Mouse (Mus musculus) forebrain, embryonic 10.5 days (tissue): ENCODE measurements around the gene Fam25c. TPM values are rescaled to one million over a fixed set of nuclear protein-coding genes. Genes with fewer than 3 reads are reported as not detected.

Experiments used
- DNase-seq: peaks from one replicate; pipeline ENCODE4 v3.0.0-alpha.2; 2017; ENCODE audit warnings: low spot score; ENCODE audit errors: extremely low spot score
- H3K27ac ChIP-seq: fragments of 300-500 bp; sonication (generic); 2 replicates; pipeline ENCODE4 v1.5.1; 2016; ENCODE audit warnings: mild to moderate bottlenecking
- H3K27me3 ChIP-seq: fragments of 300-500 bp; sonication (generic); 2 replicates; pipeline ENCODE4 v1.6.1; 2016; ENCODE audit warnings: mild to moderate bottlenecking; ENCODE audit not compliant: poor library complexity, severe bottlenecking
- H3K36me3 ChIP-seq: fragments of 300-500 bp; sonication (generic); replicated peaks from 2 replicates; pipeline ENCODE4 v1.6.1; 2016; ENCODE audit warnings: mild to moderate bottlenecking, moderate library complexity
- H3K4me1 ChIP-seq: fragments of 300-500 bp; sonication (generic); 2 replicates; pipeline ENCODE4 v1.6.1; 2016
- H3K4me3 ChIP-seq: fragments of 300-500 bp; sonication (generic); 2 replicates; pipeline ENCODE4 v1.5.1; 2016; ENCODE audit warnings: mild to moderate bottlenecking, moderate library complexity
- H3K9me3 ChIP-seq: fragments of 300-500 bp; sonication (generic); 2 replicates; pipeline ENCODE4 v1.6.1; 2016; ENCODE audit warnings: mild to moderate bottlenecking, moderate library complexity
- WGBS: fragments of 180-500 bp; shearing (Covaris S2); methylation state at CpG from one replicate; pipeline ENCODE4 v1.1.7; 2016; 5-methylcytosine and 5-hydroxymethylcytosine counted together
- polyA plus RNA-seq: library from polyadenylated mRNA; unstranded; fragments of >200 nt; fragmentation: Nextera tagmentation; extraction: Ambion mirVana; gene quantifications from 2 replicates; pipeline ENCODE4 v1.2.1, GENCODE M21; 2016

Fam25c gene
- polyA plus RNA-seq: not detected in 2 replicates

DNA sequence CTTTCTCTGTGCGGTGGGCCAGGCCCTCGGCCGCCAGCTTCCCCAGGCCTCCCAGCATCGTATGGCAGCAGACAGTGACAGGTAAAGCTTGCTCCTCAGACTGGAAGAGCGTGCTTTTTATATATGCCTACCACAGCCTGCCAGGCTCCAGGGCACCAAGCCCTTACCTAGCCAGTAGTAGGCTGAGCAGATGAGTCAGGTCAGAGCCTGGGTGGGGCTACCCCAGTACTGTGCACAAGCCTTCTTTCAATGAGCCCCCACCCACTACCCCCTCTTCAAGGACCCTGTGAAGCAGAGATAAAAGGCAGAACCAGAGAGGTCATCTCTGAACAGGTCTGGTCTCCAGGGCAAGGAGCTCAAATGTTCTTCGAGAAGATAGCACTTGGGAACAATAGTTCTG lies at the start of gene Fam25c:
Fam25c (minus strand) TSS at position 133 of the 400 bp plus-strand sequence.
- Histone ChIP-seq H3K4me3 (no peak within 1 kb of the TSS), H3K9me3 (no peaks in the 10 kb centered on the region), H3K27ac (0 out of 2 replicates have a peak within 1 kb of the TSS, but pooled peaks have one; percentile 26), H3K4me1 (peaks cover 22% of the 10 kb centered on the region), H3K27me3 (no peaks in the 10 kb centered on the region), H3K36me3 (no peaks in the 10 kb centered on the region)
- DNase-seq: no peak
- WGBS: 91% methylated on average over 6 of the region's 6 CpGs

DNA sequence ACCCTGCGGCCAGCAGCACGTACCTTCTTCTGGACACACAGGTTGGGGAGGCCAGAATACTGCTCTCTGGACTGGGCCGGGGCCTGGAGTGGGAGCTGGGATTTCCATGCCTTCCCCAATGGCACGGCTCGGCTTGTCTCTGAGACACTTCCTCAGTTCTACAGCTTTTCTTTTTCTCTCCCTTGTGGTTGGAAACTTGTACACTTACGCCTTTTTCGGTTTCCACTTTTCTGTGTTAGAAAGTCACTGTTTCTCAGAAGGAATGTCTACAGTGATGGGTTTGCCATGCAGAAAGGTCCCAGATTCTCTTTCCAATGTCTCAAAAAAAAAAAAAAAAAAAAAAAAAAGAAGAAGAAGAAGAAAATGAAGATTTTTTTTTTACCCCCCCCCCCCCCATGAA lies 48.2 kb upstream of the Fam25c start:
- no peak for DNase-seq
- H3K9me3 ChIP-seq: no peaks in the 10 kb centered on the region; the same call in 1 of the 2 replicates
- 96% methylated on average over 7 of the region's 7 CpGs for WGBS
- no peaks in the 10 kb centered on the region for H3K4me1 ChIP-seq
- H3K27me3 ChIP-seq: no peaks in the 10 kb centered on the region
- H3K4me3 ChIP-seq: no peak overlapping the region
- H3K27ac ChIP-seq: no peak overlapping the region
- H3K36me3 ChIP-seq: peaks cover 93% of the 10 kb centered on the region

DNA sequence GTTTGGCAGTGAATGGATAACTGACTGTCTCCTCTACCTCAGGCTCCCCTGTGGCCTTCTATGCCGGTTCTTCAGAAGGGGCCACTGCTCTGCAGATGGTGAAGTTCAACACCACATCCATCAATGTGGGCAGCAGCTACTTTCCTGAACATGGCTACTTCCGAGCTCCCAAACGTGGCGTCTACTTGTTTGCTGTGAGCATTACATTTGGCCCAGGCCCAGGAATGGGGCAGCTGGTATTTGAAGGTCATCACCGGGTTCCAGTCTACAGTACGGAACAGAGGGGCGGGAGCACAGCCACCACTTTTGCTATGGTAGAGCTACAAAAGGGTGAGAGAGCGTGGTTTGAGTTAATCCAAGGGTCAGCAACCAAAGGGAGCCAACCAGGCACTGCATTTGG lies 47.6 kb upstream of the Fam25c start:
- peaks cover 93% of the 10 kb centered on the region for H3K36me3 ChIP-seq

DNA sequence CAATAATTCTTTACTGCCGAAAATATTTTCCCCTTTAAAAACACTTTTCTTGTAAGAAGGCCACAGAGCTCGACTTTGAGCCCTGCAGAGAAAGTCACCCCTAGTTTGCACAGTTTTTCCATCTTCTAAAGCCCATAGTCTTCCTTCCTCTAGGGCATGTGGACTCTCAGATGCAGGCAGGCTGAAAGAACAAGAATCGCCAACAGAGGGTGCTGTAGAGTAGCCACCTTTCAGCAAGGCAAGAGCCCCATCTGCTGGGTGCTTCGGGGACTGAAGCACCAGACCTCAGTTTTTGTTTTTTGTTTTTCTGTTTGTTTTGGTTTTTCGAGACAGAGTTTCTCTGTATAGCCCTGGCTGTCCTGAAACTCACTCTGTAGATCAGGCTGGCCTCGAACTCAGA lies 45.9 kb upstream of the Fam25c start:
- Histone ChIP-seq H3K4me3 (no peak overlapping the region), H3K27me3 (no peaks in the 10 kb centered on the region), H3K36me3 (peaks cover 81% of the 10 kb centered on the region), H3K9me3 (peaks cover 3% of the 10 kb centered on the region), H3K4me1 (no peaks in the 10 kb centered on the region), H3K27ac (no peak overlapping the region)
- WGBS: 56% methylated on average over 6 of the region's 6 CpGs
- peak; percentile 44 for DNase-seq

More for the DNA sequence above, 47.6 kb upstream of the Fam25c start:
- Histone ChIP-seq H3K4me3 (no peak overlapping the region), H3K9me3 (peaks cover 3% of the 10 kb centered on the region), H3K27ac (no peak overlapping the region), H3K4me1 (no peaks in the 10 kb centered on the region), H3K27me3 (no peaks in the 10 kb centered on the region)
- 92% methylated on average over 8 of the region's 8 CpGs for WGBS
- DNase-seq: no peak

DNA sequence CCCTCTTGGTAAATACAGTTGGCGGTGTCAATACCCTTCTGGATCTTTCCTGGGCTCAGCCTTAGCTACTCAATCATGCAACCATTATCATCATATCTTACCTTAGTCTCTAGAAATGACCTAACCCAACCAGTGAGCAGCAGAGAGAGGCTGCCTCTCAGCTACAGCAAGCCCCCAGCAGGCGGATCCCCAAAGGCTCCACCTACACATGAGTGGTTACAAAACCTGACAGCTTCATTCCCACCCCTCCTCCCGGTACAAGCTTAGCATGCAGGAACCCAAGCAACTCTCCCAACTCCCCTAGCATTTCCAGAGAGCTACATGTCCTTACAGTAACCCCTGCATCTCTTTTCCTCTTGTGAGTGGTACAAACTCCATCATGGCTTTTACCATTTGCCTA lies 44.8 kb upstream of the Fam25c start:
- Histone ChIP-seq H3K9me3 (peaks cover 3% of the 10 kb centered on the region), H3K4me1 (no peaks in the 10 kb centered on the region), H3K36me3 (peaks cover 70% of the 10 kb centered on the region), H3K27ac (no peak overlapping the region), H3K4me3 (no peak overlapping the region), H3K27me3 (no peaks in the 10 kb centered on the region)
- 88% methylated on average over 3 of the region's 3 CpGs for WGBS
- DNase-seq: no peak

DNA sequence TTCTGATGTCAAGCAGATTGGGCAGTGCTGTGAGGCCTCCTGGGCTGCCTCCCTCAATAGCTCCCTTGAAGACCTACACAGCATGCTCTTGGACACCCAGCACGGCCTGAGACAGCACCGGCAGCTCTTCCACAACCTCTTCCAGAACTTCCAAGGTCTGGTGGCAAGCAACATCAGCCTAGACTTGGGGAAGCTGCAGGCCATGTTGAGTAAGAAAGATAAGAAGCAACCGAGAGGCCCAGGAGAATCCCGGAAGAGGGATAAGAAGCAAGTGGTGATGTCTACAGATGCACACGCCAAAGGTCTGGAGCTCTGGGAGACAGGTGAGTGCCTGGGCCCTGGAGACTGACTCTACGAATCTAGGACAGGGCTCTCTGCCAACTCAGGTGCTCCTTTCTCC lies 44.1 kb upstream of the Fam25c start:
- H3K27ac ChIP-seq: no peak overlapping the region
- 93% methylated on average over 6 of the region's 6 CpGs for WGBS
- H3K4me1 ChIP-seq: no peaks in the 10 kb centered on the region
- DNase-seq: no peak
- peaks cover 3% of the 10 kb centered on the region for H3K9me3 ChIP-seq
- peaks cover 63% of the 10 kb centered on the region for H3K36me3 ChIP-seq
- no peak overlapping the region for H3K4me3 ChIP-seq
- H3K27me3 ChIP-seq: no peaks in the 10 kb centered on the region

DNA sequence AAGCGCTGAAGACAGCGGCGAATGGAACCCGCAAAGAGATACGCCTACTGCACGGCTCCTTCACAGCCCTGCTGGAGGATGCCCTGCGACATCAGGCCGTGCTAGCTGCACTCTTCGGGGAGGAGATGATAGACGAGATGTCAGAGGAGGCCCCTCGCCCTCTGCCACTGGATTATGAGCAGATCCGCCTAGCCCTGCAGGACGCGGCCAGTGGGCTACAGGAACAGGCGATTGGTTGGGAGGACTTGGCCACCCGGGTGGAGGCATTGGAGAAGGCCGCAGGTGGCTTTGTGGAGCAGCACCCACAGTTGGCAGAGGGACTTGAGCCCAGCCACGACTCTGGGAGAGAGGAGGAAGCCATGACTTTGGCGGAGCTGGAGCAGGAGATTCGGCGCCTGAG lies 43.7 kb upstream of the Fam25c start:
- Histone ChIP-seq H3K27me3 (no peaks in the 10 kb centered on the region), H3K27ac (no peak overlapping the region), H3K9me3 (peaks cover 3% of the 10 kb centered on the region), H3K4me3 (no peak overlapping the region), H3K36me3 (peaks cover 59% of the 10 kb centered on the region), H3K4me1 (0 out of 2 replicates have a peak, but pooled peaks cover 1% of the 10 kb centered on the region)
- no peak for DNase-seq
- 92% methylated on average over 21 of the region's 21 CpGs for WGBS

DNA sequence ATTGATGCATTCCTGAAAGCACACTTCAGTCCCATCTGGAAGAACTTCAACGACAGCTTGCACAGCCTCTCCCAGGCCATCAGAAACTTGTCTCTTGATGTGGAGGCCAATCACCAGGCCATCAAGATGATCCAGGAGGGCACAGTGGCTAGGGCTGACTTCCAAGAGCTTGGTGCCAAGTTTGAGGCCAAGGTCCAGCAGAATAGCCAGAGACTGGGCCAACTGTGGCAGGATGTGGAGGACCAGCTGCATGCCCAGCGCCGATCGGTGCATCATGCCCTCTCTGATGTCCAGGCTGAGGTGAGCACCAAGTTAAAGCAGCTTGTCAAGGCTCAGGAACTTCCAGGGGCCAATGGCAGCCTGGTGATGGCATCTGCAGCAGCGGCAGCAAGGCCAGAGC lies 42.6 kb upstream of the Fam25c start:
- DNase-seq: no peak

DNA sequence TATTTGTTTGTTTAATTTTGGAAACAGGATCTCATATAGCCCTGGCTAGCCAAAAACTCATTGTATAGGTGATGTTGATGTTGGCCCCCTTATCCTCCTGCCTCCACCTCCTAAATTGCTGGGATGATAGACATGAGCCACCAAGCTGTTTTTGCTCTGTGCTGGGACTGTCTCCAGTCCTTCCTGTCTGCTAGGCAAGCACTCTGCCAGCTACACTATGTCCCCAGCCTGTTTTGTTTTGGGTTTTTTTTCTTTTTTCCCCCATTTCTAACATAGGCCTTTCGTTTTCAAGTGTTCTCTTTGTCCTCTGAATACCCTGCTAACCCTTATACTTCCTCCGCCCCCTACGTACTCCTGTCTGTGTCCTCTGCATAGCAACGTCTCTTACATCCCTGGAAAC lies 38.1 kb upstream of the Fam25c start:
- no peaks in the 10 kb centered on the region for H3K27me3 ChIP-seq
- no peak for DNase-seq
- H3K4me3 ChIP-seq: no peak overlapping the region
- peaks cover 8% of the 10 kb centered on the region for H3K9me3 ChIP-seq
- H3K27ac ChIP-seq: no peak overlapping the region
- WGBS: 70% methylated on average over 4 of the region's 4 CpGs
- H3K36me3 ChIP-seq: peaks cover 10% of the 10 kb centered on the region
- 0 out of 2 replicates have a peak, but pooled peaks cover 6% of the 10 kb centered on the region for H3K4me1 ChIP-seq

More for the DNA sequence above, 42.6 kb upstream of the Fam25c start:
- WGBS: 92% methylated on average over 5 of the region's 5 CpGs
- Histone ChIP-seq H3K27ac (no peak overlapping the region), H3K4me1 (0 out of 2 replicates have a peak, but pooled peaks cover 6% of the 10 kb centered on the region), H3K4me3 (no peak overlapping the region), H3K27me3 (no peaks in the 10 kb centered on the region), H3K9me3 (peaks cover 3% of the 10 kb centered on the region), H3K36me3 (peaks cover 51% of the 10 kb centered on the region)

DNA sequence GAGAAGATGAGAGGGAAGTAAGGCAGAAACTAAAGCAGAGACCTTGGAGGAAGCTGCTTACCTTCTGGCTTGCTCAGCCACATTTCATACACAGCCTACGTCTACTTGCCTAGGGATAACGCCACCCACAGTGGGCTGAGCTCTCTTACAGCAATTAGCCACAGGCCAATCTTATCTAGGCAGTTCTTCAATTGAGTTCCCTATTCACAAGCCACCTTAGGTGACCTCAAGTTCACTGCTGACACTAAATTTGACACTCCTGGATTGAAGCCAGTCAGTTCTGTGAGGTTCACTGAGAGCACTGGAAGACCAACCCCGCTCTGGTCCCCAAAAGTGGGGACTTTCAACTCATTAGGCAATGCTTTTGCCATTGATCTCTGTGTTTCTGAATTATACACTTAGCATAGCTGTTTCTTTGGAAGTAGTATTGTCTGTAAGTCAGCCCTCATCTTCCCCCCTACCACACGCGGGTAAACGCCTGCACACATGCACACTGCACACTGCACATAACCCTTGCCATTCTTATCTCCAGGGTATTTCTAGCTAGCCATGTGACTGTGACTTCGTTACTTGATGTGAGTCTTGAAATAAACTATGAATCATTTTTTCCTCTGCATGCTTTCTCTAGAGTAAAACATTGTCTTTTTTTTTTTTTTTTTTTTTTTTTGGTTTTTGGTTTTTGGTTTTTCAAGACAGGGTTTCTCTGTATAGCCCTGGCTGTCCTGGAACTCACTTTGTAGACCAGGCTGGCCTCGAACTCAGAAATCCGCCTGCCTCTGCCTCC lies 27.9 kb upstream of the Fam25c start:
- Histone ChIP-seq H3K36me3 (no peaks in the 10 kb centered on the region), H3K27me3 (no peaks in the 10 kb centered on the region), H3K27ac (no peak overlapping the region), H3K9me3 (no peaks in the 10 kb centered on the region), H3K4me1 (peaks cover 10% of the 10 kb centered on the region), H3K4me3 (no peak overlapping the region)
- WGBS: 93% methylated on average over 9 of the region's 9 CpGs
- DNase-seq: no peak

DNA sequence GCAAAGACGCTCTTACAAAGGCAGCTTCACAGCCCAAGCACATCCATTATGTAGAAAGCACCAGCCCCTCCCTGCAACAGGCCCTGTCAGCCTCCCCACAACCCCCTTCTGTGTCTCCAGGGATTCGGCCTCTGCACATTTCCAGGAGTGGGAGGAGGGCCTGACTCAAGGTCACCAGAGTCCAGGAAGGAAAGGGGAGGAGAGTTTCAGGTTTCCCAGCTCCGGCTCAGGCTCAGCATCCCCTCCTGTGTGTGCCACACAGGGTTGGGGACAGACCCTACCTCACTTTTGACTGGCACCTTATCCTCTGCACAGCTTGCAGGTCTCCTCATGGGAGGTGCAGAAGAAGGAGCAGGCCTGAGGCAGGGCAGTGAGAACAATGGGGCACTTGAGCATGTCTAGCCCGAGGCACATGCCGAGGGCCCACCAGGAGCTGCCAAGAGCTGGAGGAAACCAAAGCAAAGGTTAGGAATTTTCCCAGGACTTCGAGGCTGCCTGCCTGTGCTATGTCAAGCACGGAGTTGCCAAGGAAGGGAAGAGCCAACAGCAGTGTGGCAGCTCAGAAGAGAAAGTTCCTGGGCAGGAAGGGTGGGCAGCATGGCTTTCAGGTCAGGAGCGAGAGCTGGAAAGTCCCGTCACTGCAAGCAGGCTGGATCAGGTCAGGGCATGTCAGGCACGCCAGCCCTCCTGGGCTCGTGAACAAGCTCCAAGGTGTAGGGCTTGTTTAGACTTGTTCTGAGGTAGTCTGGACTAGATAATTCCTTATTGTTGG lies 23.5 kb upstream of the Fam25c start:
- H3K27ac ChIP-seq: peak overlapping the region; percentile 73
- H3K4me3 ChIP-seq: no peak overlapping the region
- H3K36me3 ChIP-seq: no peaks in the 10 kb centered on the region
- WGBS: 55% methylated on average over 11 of the region's 11 CpGs
- no peaks in the 10 kb centered on the region for H3K9me3 ChIP-seq
- H3K27me3 ChIP-seq: no peaks in the 10 kb centered on the region
- DNase-seq: peak; percentile 34
- H3K4me1 ChIP-seq: peaks cover 21% of the 10 kb centered on the region

DNA sequence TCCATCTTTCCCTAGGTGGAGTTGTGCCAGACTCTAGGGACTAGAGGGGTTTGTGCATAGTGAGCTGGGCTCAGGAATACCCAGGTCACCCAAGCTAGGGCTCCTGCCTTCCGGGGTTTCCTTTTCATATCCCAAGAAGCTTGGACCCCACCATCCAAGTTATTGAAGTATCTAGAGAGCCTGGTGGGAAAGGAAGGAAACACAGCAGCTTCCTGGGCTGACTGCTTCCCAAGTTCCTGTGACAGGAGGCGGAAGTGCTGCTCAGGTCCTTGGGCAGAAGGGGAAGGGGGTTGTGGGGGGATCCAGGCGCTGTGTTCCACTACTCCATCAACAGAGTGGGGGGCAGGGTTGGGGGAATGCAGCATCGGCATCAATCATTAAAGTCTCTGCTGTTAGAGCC lies 21.9 kb upstream of the Fam25c start:
- Histone ChIP-seq H3K9me3 (no peaks in the 10 kb centered on the region), H3K27ac (peak overlapping the region; percentile 40), H3K27me3 (no peaks in the 10 kb centered on the region), H3K36me3 (no peaks in the 10 kb centered on the region), H3K4me3 (peak overlapping the region; percentile 19; the same call in 1 of the 2 replicates), H3K4me1 (peaks cover 21% of the 10 kb centered on the region)
- WGBS: 82% methylated on average over 4 of the region's 4 CpGs
- no peak for DNase-seq

DNA sequence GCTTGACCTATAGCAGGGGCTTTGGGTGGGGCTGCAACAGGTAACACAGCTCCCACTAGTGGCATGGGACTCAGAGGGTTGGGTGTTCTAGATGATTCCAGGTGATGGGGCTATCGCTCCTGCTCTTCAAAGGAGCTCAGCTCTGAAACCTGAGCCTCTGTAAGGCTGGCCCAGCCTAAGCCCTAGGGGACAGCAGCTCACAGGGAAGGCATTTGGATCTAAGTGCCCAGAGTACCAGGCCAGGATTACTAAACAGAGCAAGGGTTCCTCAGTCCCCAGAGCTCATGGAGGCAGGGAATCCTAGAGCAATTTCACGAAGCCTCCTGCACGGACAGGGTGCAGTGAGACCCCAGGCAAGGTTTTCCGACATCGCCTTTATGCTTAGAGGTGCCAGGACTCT lies 20.7 kb upstream of the Fam25c start:
- DNase-seq: no peak
- peak overlapping the region; percentile 23 for H3K4me3 ChIP-seq
- H3K27ac ChIP-seq: peak overlapping the region; percentile 40; the same call in 1 of the 2 replicates
- peaks cover 21% of the 10 kb centered on the region for H3K4me1 ChIP-seq
- no peaks in the 10 kb centered on the region for H3K27me3 ChIP-seq
- H3K9me3 ChIP-seq: no peaks in the 10 kb centered on the region
- no peaks in the 10 kb centered on the region for H3K36me3 ChIP-seq
- WGBS: 78% methylated on average over 5 of the region's 5 CpGs
